Mouse (Mus musculus): ENCODE measurements around the gene St3gal5. TPM values are rescaled to one million over a fixed set of nuclear protein-coding genes. Genes with fewer than 3 reads are reported as not detected.

The St3gal5 gene
- polyA plus RNA-seq, 1 experiment from 2014 or later = 14.1 TPM

DNA sequence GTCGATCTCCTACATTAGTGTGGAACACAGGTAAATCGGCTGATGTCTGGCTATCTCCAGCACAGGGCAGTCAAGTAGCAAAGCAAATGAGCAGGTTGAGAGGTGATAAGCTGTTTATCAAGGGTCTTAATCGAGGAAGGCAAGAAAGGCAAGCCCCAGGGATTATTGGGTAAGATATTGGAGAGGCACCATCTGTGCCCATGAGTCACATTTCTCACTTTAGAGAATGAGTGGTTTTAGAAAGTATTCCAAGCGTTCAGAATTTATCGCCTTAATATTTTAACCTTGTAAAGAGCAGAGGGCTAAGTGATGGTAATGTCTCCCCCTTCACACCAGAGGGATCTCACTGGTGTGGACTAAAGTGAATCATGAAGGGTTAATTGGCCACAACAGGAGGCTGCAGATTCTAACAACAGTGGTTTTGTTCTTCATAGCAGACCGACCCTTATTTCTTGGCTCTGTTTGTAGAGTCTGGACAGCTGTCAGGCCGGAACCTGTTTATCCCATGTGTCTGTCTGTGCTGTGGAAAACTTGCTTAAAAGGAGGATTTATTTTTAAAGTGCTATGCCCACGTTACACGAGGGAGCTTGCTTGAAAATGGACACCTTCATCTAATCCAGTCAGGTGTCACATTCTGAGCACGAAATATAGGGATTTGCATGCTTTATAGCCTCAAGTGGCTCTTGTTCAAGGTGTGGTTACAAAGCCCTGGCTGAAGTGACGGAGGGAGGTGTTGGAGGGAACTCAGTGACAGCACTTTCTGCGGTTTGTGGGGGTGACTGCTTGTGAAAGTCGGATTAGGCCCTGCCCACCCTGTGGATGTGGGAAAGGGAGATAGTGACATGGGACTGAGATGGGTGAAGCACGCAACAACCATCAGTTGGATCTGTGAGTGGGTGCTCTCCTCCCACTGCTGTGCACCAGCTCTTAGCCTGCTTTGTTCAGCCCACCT is 11.8 kb downstream of the St3gal5 start:
- no peak overlapping the region for H3K27ac ChIP-seq

DNA sequence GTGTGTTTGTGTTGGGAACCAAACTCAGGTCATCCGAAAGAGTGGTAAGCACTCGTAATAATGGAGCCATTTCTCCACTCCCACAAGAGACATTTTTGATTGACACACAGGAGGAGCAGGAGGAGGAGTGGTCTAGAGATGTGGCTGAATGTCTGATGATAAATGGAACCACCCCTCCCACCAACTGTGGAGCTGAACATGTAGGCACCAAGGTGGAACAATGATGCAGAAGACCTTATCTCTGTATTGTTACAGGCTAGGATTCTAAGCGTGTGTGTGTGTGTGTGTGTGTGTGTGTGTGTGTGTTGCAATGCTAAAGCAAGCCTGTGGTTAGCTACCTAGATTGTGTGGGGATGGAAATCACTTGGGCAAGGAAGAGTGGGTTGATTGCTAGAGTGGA is 13.2 kb downstream of the St3gal5 start:
- Histone ChIP-seq H3K27me3 (ENCODE audit: insufficient read depth, low read length) (no peaks in the 10 kb centered on the region), H3K9me3 (replicated peaks; ENCODE audit: low read length) (no peaks in the 10 kb centered on the region), H3K36me3 (ENCODE audit: insufficient read depth, low read length) (no peaks in the 10 kb centered on the region), H3K27ac (no peak overlapping the region), H3K4me2 (ENCODE audit: low read length) (no peak overlapping the region), H3K4me3 (replicated peaks; ENCODE audit: low read depth, low read length) (no peak overlapping the region), H3K9ac (ENCODE audit: low read depth, low read length) (no peak overlapping the region), H3K4me1 (replicated peaks; ENCODE audit: insufficient read depth, low read length) (no peaks in the 10 kb centered on the region)
- DNase-seq (ENCODE audit: low spot score) = no peak
- TF ChIP-seq CTCF (IDR thresholded peaks at IDR 0.05; ENCODE audit: low read depth) = no peak
- no peak for ATAC-seq (replicated peaks; ENCODE audit: low FRiP score, low read depth)
- WGBS = 78% methylated on average over 3 of the region's 3 CpGs

More for the DNA sequence above, 11.8 kb downstream of the St3gal5 start:
- no peak for TF ChIP-seq CTCF (IDR thresholded peaks at IDR 0.05; ENCODE audit: low read depth)
- Histone ChIP-seq H3K9me3 (replicated peaks; ENCODE audit: low read length) (no peaks in the 10 kb centered on the region), H3K9ac (ENCODE audit: low read depth, low read length) (no peak overlapping the region), H3K4me3 (replicated peaks; ENCODE audit: low read depth, low read length) (no peak overlapping the region), H3K36me3 (ENCODE audit: insufficient read depth, low read length) (no peaks in the 10 kb centered on the region), H3K4me1 (replicated peaks; ENCODE audit: insufficient read depth, low read length) (no peaks in the 10 kb centered on the region), H3K27me3 (ENCODE audit: insufficient read depth, low read length) (no peaks in the 10 kb centered on the region), H3K4me2 (ENCODE audit: low read length) (no peak overlapping the region)
- DNase-seq (ENCODE audit: low spot score) (no peak), ATAC-seq (replicated peaks; ENCODE audit: low FRiP score, low read depth) (no peak)
- 51% methylated on average over 14 of the region's 14 CpGs for WGBS

DNA sequence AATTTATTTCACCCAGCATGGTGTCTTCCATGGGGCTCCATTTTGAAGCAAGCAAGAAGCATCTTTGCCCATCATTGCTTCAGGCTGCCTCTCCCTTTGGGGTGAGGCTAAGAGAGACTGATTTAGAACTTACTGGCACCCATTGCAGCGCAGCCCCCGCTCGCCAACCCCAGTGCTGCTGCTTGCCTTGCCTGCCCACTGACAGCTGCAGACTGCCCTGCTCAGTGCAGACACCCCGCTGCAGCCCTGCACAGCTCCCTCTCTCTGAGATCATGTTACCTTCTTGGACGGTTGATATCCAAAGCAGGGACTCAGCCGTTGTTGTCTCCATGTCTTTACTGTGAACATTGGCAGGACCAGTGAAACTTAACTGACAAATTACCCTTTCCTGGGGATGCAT is 15.2 kb downstream of the St3gal5 start:
- Histone ChIP-seq H3K9me3 (replicated peaks; ENCODE audit: low read length) (no peaks in the 10 kb centered on the region), H3K4me3 (replicated peaks; ENCODE audit: low read depth, low read length) (no peak overlapping the region), H3K27ac (no peak overlapping the region), H3K9ac (ENCODE audit: low read depth, low read length) (no peak overlapping the region), H3K36me3 (ENCODE audit: insufficient read depth, low read length) (no peaks in the 10 kb centered on the region), H3K4me2 (ENCODE audit: low read length) (no peak overlapping the region), H3K27me3 (ENCODE audit: insufficient read depth, low read length) (no peaks in the 10 kb centered on the region), H3K4me1 (replicated peaks; ENCODE audit: insufficient read depth, low read length) (no peaks in the 10 kb centered on the region)
- ATAC-seq (replicated peaks; ENCODE audit: low FRiP score, low read depth) (0 out of 2 replicates have a peak, but pooled peaks have one; percentile 61), DNase-seq (ENCODE audit: low spot score) (peak; percentile 65)
- TF ChIP-seq CTCF (IDR thresholded peaks at IDR 0.05; ENCODE audit: low read depth) = no peak
- WGBS = 22% methylated on average over 6 of the region's 6 CpGs

DNA sequence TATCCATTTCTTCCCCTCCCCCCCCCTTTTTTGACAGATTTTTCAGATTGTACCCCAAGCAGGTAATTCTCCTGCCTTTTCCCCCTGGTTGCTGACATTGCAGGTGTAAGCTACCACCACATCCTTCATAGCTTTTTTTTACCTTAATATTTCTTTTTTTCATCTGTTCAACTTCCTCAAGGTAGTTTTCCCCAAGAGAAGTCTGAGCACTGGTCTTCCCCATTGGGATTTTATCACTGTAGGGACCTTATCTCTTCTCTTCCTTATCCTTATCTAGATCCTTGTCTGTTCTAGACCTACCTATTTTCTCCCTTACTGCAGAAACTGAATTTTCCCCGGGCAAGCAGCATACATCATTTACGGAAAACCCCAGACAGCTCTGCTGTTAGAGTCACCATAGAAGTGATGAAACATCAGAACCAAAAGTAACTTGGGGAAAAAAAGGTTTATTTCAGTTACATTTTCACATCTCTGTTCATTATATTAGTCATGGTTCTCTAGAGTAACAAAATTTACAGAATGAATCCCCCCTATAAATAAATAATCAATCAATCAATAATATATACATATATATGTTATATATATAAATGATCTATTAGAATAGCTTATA is 15.8 kb downstream of the St3gal5 start:
- H3K4me3 ChIP-seq (replicated peaks; ENCODE audit: low read depth, low read length) = no peak overlapping the region
- no peak for ATAC-seq (replicated peaks; ENCODE audit: low FRiP score, low read depth)
- no peaks in the 10 kb centered on the region for H3K4me1 ChIP-seq (replicated peaks; ENCODE audit: insufficient read depth, low read length)
- no peaks in the 10 kb centered on the region for H3K36me3 ChIP-seq (ENCODE audit: insufficient read depth, low read length)
- H3K9ac ChIP-seq (ENCODE audit: low read depth, low read length) = no peak overlapping the region
- no peak for TF ChIP-seq CTCF (IDR thresholded peaks at IDR 0.05; ENCODE audit: low read depth)
- no peaks in the 10 kb centered on the region for H3K27me3 ChIP-seq (ENCODE audit: insufficient read depth, low read length)
- 84% methylated on average over 2 of the region's 2 CpGs for WGBS
- DNase-seq (ENCODE audit: low spot score) = no peak
- H3K9me3 ChIP-seq (replicated peaks; ENCODE audit: low read length) = no peaks in the 10 kb centered on the region
- H3K4me2 ChIP-seq (ENCODE audit: low read length) = no peak overlapping the region
- no peak overlapping the region for H3K27ac ChIP-seq

DNA sequence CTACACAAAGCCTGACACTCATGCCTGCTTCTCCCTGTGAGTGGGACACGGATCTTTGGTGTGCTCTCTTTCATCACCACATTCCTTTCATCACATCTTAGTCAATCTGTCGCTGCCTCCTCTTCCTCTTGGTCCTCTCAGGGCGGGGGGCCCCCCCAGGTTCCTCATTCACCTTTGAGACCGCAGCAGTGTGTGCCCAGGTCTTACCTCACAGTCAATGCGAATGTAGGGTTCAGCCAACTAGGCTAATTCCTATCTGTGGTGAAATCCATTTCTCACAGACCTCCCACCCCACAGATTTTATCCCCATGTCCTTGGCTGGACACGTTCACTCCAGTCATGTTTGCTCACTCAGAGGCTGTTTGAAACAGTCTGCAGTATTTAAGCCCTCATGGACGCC is 17.5 kb downstream of the St3gal5 start:
- DNase-seq (ENCODE audit: low spot score) (no peak), ATAC-seq (replicated peaks; ENCODE audit: low FRiP score, low read depth) (no peak)
- H3K4me1 ChIP-seq (replicated peaks; ENCODE audit: insufficient read depth, low read length) = no peaks in the 10 kb centered on the region
- no peak for TF ChIP-seq CTCF (IDR thresholded peaks at IDR 0.05; ENCODE audit: low read depth)
- H3K27ac ChIP-seq = no peak overlapping the region
- H3K27me3 ChIP-seq (ENCODE audit: insufficient read depth, low read length) = no peaks in the 10 kb centered on the region
- WGBS = 86% methylated on average over 7 of the region's 7 CpGs
- H3K4me2 ChIP-seq (ENCODE audit: low read length) = no peak overlapping the region
- no peaks in the 10 kb centered on the region for H3K36me3 ChIP-seq (ENCODE audit: insufficient read depth, low read length)
- H3K4me3 ChIP-seq (replicated peaks; ENCODE audit: low read depth, low read length) = no peak overlapping the region
- no peak overlapping the region for H3K9ac ChIP-seq (ENCODE audit: low read depth, low read length)
- no peaks in the 10 kb centered on the region for H3K9me3 ChIP-seq (replicated peaks; ENCODE audit: low read length)

DNA sequence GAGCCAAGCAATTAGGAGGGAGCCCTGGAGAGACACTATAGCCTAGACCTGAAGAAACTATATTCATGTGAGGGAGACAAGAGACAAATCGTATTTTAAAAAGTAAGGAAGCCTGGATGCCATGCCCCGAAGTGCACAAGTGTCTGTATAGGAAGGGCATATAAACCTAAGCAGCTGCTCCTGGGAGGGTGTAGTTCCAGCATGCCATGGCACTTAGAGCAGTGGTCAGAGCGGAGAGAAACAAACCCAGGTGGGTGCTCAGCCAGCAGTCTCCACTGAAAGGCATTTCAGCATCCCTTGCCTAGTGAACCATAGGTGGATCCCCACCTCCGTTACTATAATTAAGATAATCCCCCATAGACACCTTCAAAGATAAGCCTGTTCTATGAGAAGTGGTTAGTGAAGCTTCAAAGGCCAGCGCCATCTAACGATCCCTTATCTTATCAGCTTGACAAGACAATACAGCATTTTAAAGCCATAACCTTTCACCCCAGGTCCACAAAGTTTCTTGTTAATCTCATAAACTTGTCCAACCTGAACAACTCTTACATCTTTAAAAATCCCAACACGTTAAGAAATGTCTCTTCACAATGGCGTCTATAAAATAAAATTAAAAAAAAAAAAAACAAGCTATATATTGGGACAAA is 20.1 kb downstream of the St3gal5 start:
- no peak overlapping the region for H3K4me3 ChIP-seq (replicated peaks; ENCODE audit: low read depth, low read length)
- H3K9ac ChIP-seq (ENCODE audit: low read depth, low read length) = no peak overlapping the region
- no peak for ATAC-seq (replicated peaks; ENCODE audit: low FRiP score, low read depth)
- H3K27me3 ChIP-seq (ENCODE audit: insufficient read depth, low read length) = no peaks in the 10 kb centered on the region
- WGBS = 71% methylated on average over 8 of the region's 8 CpGs
- no peaks in the 10 kb centered on the region for H3K36me3 ChIP-seq (ENCODE audit: insufficient read depth, low read length)
- no peak overlapping the region for H3K27ac ChIP-seq
- H3K9me3 ChIP-seq (replicated peaks; ENCODE audit: low read length) = no peaks in the 10 kb centered on the region
- no peak for TF ChIP-seq CTCF (IDR thresholded peaks at IDR 0.05; ENCODE audit: low read depth)
- DNase-seq (ENCODE audit: low spot score) = no peak
- H3K4me1 ChIP-seq (replicated peaks; ENCODE audit: insufficient read depth, low read length) = no peaks in the 10 kb centered on the region
- no peak overlapping the region for H3K4me2 ChIP-seq (ENCODE audit: low read length)
